Mouse (Mus musculus) myocyte (in vitro differentiated cells): ENCODE data around the gene Gpc6. TPM values are rescaled to one million over a fixed set of nuclear protein-coding genes. Genes with fewer than 3 reads are reported as not detected.

Source experiments
- H3K27me3 ChIP-seq: one replicate; pipeline ENCODE4 v1.6.1; 2011; ENCODE audit not compliant: control insufficient read depth, insufficient read depth, insufficient read length
- H3K36me3 ChIP-seq: one replicate; pipeline ENCODE4 v1.6.1; 2011; ENCODE audit not compliant: control insufficient read depth, insufficient read depth
- H3K4me2 ChIP-seq: one replicate; pipeline ENCODE4 v1.6.1; 2011; ENCODE audit warnings: low read depth, control low read depth
- H3K4me3 ChIP-seq: one replicate; pipeline ENCODE4 v1.5.1; 2011; ENCODE audit warnings: mild to moderate bottlenecking, control low read depth, moderate library complexity
- H3K79me2 ChIP-seq: one replicate; pipeline ENCODE4 v1.6.1; 2011; ENCODE audit not compliant: control insufficient read depth, insufficient read depth
- H3ac ChIP-seq: one replicate; pipeline ENCODE4 v1.6.1; 2011; ENCODE audit not compliant: control insufficient read depth, insufficient read length
- CEBPB ChIP-seq: IDR thresholded peaks from 2 replicates; pipeline ENCODE4 v1.6.1; 2011; ENCODE audit warnings: mild to moderate bottlenecking, moderate library complexity; ENCODE audit not compliant: poor library complexity, insufficient read depth, severe bottlenecking
- E2F4 ChIP-seq: IDR thresholded peaks from one replicate; pipeline ENCODE4 v1.6.1; 2011; ENCODE audit warnings: mild to moderate bottlenecking, control low read depth, moderate library complexity; ENCODE audit not compliant: insufficient read depth
- MAX ChIP-seq: IDR thresholded peaks from one replicate; pipeline ENCODE4 v1.6.1; 2011; ENCODE audit warnings: low read depth, mild to moderate bottlenecking, control low read depth
- MYOD1 ChIP-seq, 3 experiments: IDR thresholded peaks; one replicate each; pipeline ENCODE4 v1.6.1; 2011; ENCODE audit warnings: control low read depth in 2 of 3, low read depth in 2 of 3, mild to moderate bottlenecking in 2 of 3, moderate library complexity in 1 of 3; ENCODE audit not compliant: insufficient read length in 2 of 3, control insufficient read depth in 1 of 3
- MYOG ChIP-seq, 3 experiments: IDR thresholded peaks; one replicate each; pipeline ENCODE4 v1.6.1; 2011; ENCODE audit warnings: control low read depth in 2 of 3, low read depth in 2 of 3, mild to moderate bottlenecking in 2 of 3; ENCODE audit not compliant: insufficient read length in 2 of 3, control insufficient read depth in 1 of 3, insufficient read depth in 1 of 3
- POLR2A ChIP-seq: IDR thresholded peaks from one replicate; pipeline ENCODE4 v1.6.1; 2011; ENCODE audit warnings: low read depth, mild to moderate bottlenecking, control low read depth, moderate library complexity; ENCODE audit not compliant: insufficient read length
- POLR2AphosphoS2 ChIP-seq: IDR thresholded peaks from one replicate; pipeline ENCODE4 v1.6.1; 2011; ENCODE audit warnings: low read depth, control low read depth; ENCODE audit not compliant: insufficient read length
- REST ChIP-seq: IDR thresholded peaks from one replicate; pipeline ENCODE4 v1.6.1; 2011; ENCODE audit warnings: mild to moderate bottlenecking, control low read depth, moderate library complexity; ENCODE audit not compliant: insufficient read depth, insufficient read length
- SRF ChIP-seq: IDR thresholded peaks from one replicate; pipeline ENCODE4 v1.6.1; 2011; ENCODE audit warnings: low read depth; ENCODE audit not compliant: control insufficient read depth, insufficient read length
- TCF12 ChIP-seq: IDR thresholded peaks from one replicate; pipeline ENCODE4 v1.6.1; 2011; ENCODE audit warnings: mild to moderate bottlenecking, control low read depth; ENCODE audit not compliant: poor library complexity, insufficient read depth, severe bottlenecking
- TCF3 ChIP-seq: IDR thresholded peaks from one replicate; pipeline ENCODE4 v1.6.1; 2011; ENCODE audit warnings: low read depth, control low read depth; ENCODE audit not compliant: insufficient read length
- USF1 ChIP-seq: IDR thresholded peaks from one replicate; pipeline ENCODE4 v1.6.1; 2011; ENCODE audit warnings: low read depth, mild to moderate bottlenecking, control low read depth, moderate library complexity
- polyA plus RNA-seq: library from polyadenylated mRNA; unstranded; fragments of >200 nt; fragmentation: generic; extraction: Trizol; gene quantifications from one replicate; pipeline ENCODE4 v1.2.1, GENCODE M21; 2012; ENCODE audit warnings: missing spikeins

Gpc6 gene
- polyA plus RNA-seq, 1 experiment = 5.0 TPM

DNA sequence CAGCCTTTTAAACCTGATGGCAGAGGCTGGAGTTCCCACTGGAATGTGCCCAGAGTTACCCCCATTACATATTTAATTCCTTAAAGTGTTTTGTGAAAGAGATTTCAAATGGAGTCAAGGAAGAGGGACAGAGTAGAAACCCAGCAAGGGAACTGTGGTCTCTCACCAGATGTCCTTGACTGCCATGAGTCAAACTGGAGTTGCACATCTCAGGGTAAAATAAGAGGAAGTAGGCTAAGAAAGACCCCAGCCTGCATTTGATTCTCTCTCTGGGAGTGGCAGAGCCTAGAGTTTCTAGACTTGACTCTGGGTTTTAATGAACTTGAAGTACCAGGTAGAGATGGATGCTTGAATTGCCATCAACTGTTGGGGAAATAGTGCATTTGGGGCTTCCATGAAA, 946.2 kb downstream of the Gpc6 start:
- H3K27me3 ChIP-seq = no peaks in the 10 kb centered on the region
- TF ChIP-seq MYOG (IDR thresholded peaks at IDR 0.05; ENCODE audit: control insufficient read depth in 1 of 3, insufficient read depth in 1 of 3, insufficient read length in 2 of 3, low read depth in 2 of 3) (no peak), POLR2AphosphoS2 (no peak), SRF (no peak), TCF3 (no peak), TCF12 (no peak), POLR2A (no peak), USF1 (no peak), REST (no peak), CEBPB (no peak)
- H3ac ChIP-seq = no peak overlapping the region
- no peak overlapping the region for H3K4me3 ChIP-seq
- no peaks in the 10 kb centered on the region for H3K36me3 ChIP-seq
- no peak overlapping the region for H3K4me2 ChIP-seq
- H3K79me2 ChIP-seq = no peaks in the 10 kb centered on the region

DNA sequence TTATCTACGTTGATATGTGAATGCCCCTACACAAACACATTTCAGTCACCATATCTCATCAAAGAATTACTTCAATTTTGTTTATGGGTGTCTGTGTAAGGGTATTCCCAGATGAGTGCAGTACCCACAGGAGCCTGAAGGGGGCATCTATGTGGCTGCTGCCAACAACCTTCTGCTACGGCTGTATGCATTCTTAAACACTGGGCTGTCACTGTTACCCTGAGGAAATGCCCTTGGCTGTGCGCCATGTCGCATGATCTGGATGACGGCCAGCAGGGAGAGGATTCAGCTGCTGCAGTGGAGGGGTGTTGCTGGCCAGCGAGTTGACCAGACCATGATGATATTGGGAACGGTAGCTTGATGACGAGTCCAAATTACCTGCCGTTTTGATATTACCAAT, 954.2 kb downstream of the Gpc6 start:
- TF ChIP-seq TCF3 = no peak
- TF ChIP-seq CEBPB = no peak
- TF ChIP-seq MYOG (IDR thresholded peaks at IDR 0.05; ENCODE audit: control insufficient read depth in 1 of 3, insufficient read depth in 1 of 3, insufficient read length in 2 of 3, low read depth in 2 of 3) = no peak
- no peaks in the 10 kb centered on the region for H3K79me2 ChIP-seq
- H3K4me3 ChIP-seq = no peak overlapping the region
- H3K36me3 ChIP-seq = no peaks in the 10 kb centered on the region
- no peaks in the 10 kb centered on the region for H3K27me3 ChIP-seq
- no peak overlapping the region for H3K4me2 ChIP-seq
- no peak overlapping the region for H3ac ChIP-seq

DNA sequence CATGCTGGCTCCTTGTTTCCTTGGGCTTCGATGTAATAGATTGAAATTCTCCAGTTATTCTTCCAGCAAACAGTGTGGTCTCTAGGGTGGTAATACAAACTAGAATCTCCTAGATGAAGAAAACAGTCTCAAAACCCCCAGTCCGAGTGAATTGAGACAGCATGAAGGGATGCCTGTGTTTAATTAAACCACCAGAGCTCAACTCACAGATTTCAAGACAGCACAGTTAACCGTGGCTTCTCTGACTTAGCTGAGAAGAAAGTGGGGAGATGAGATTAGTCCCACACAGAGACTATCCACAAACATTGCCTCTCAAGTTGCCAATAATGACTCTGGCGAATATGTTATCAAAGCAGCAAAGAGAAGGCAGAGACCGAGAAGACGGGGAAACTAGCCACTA, 956.0 kb downstream of the Gpc6 start:
- H3K27me3 ChIP-seq = no peaks in the 10 kb centered on the region
- H3K4me3 ChIP-seq = no peak overlapping the region
- H3K4me2 ChIP-seq = no peak overlapping the region
- H3K36me3 ChIP-seq = no peaks in the 10 kb centered on the region
- no peak overlapping the region for H3ac ChIP-seq
- TF ChIP-seq REST (no peak), TCF12 (no peak), SRF (no peak), MYOG (IDR thresholded peaks at IDR 0.05; ENCODE audit: control insufficient read depth in 1 of 3, insufficient read depth in 1 of 3, insufficient read length in 2 of 3, low read depth in 2 of 3) (no peak), POLR2AphosphoS2 (no peak), USF1 (no peak), CEBPB (no peak), E2F4 (no peak), POLR2A (no peak), MAX (no peak)
- no peaks in the 10 kb centered on the region for H3K79me2 ChIP-seq

DNA sequence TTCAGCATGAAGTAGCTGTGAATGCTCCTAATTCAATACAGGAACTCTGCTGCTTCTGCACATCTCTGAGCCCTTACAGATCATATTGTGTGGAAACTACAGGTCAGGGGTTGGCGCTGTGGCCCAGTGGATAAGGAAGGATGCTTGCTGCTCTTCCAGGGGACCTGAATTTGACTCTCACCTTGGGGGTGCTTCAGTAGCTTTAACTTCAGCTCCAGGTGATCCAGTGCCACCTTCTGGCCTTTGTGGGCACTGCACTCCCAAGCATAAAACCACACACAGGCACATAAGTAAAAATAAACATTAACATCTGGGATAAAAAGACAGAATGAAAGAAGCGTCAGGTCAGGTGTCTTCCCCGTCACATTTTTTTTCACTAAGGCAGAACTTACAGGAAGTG, 957.1 kb downstream of the Gpc6 start:
- Histone ChIP-seq H3K4me3 (no peak overlapping the region), H3K4me2 (no peak overlapping the region), H3K27me3 (no peaks in the 10 kb centered on the region), H3K79me2 (no peaks in the 10 kb centered on the region), H3ac (no peak overlapping the region), H3K36me3 (no peaks in the 10 kb centered on the region)
- no peak for TF ChIP-seq SRF
- TF ChIP-seq MAX = no peak
- TF ChIP-seq CEBPB = no peak
- TF ChIP-seq TCF12 = no peak
- no peak for TF ChIP-seq MYOD1 (IDR thresholded peaks at IDR 0.05; ENCODE audit: control insufficient read depth in 1 of 3, insufficient read length in 2 of 3, low read depth in 2 of 3)
- no peak for TF ChIP-seq MYOG (IDR thresholded peaks at IDR 0.05; ENCODE audit: control insufficient read depth in 1 of 3, insufficient read depth in 1 of 3, insufficient read length in 2 of 3, low read depth in 2 of 3)
- TF ChIP-seq POLR2A = no peak
- TF ChIP-seq REST = no peak
- TF ChIP-seq POLR2AphosphoS2 = no peak
- TF ChIP-seq USF1 = no peak
- TF ChIP-seq E2F4 = no peak
- TF ChIP-seq TCF3 = no peak

GRCm38 (mm10) chr14:117889653-117890052, 964.5 kb downstream of the Gpc6 start:
- Histone ChIP-seq H3K27me3 (no peaks in the 10 kb centered on the region), H3K4me2 (no peak overlapping the region), H3K4me3 (no peak overlapping the region), H3ac (no peak overlapping the region), H3K36me3 (no peaks in the 10 kb centered on the region), H3K79me2 (no peaks in the 10 kb centered on the region)
- no peak for TF ChIP-seq MYOG (IDR thresholded peaks at IDR 0.05; ENCODE audit: control insufficient read depth in 1 of 3, insufficient read depth in 1 of 3, insufficient read length in 2 of 3, low read depth in 2 of 3)
- no peak for TF ChIP-seq MAX
- no peak for TF ChIP-seq USF1

GRCm38 (mm10) chr14:117891426-117891825, 966.3 kb downstream of the Gpc6 start:
- Histone ChIP-seq H3K4me3 (no peak overlapping the region), H3K27me3 (no peaks in the 10 kb centered on the region), H3ac (no peak overlapping the region), H3K36me3 (no peaks in the 10 kb centered on the region), H3K79me2 (no peaks in the 10 kb centered on the region), H3K4me2 (no peak overlapping the region)
- TF ChIP-seq TCF3 (no peak), MYOG (IDR thresholded peaks at IDR 0.05; ENCODE audit: control insufficient read depth in 1 of 3, insufficient read depth in 1 of 3, insufficient read length in 2 of 3, low read depth in 2 of 3) (peak in 1 of 3 experiments; percentile 12)
